Mouse (Mus musculus) embryo, embryonic 11.5 days (tissue): Measurements from ENCODE around the gene Spock1.
"Not testable (repeated sequence)": the region's sequence is repeated elsewhere in the genome, so short reads cannot be mapped to it uniquely, and the experiment has no call there.

Experiments
- DNase-seq: peaks from one replicate; pipeline ENCODE4 v3.0.0-alpha.2; 2012; ENCODE audit warnings: low read depth, low spot score

Gene Spock1

DNA sequence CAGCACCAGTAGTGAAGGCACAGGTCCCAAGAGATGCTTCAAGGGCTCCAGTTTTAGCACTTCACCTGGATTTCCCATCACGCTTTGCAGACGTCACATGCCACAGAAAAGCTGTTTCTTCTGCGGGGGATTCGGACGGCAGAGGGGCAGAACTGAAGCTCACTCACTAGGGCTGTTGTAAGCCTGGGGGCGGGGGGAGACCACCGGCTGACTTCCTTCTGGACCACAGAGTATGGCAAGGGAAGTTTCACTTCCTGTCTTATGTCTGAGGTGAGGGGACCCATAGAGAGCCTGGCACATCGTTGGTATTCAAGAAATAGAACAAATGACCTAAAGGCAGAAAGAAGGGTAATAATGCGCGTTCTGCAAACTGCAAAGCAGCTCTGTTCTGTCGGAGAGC lies 392.4 kb downstream of the Spock1 start:
- DNase-seq: no peak

DNA sequence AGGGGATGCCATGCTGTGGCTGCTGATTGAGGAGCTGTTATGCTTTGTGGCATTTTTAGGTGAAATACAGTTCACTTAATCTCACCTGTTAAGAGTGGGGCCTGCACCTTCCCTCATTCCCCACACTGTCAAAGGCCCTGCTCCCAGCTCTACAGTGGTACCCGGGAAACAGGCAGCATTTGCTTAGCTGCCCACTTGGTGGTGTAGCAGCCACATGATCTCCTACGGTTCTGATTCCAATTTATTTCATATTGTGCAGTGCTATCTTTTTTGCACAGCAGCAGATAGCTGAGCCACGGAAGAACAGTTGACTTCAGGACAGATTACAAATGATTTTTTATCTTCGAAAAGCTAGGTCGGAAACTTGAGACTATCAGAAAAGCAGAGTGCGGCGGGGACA lies 406.6 kb downstream of the Spock1 start:
- no peak for DNase-seq

- DNase-seq: no peak
Measured at GRCm38 (mm10) chr13:57496778-57497177, 411.4 kb downstream of the Spock1 start.

GRCm38 (mm10) chr13:57494838-57495237 lies 413.3 kb downstream of the Spock1 start:
- no peak for DNase-seq

DNA sequence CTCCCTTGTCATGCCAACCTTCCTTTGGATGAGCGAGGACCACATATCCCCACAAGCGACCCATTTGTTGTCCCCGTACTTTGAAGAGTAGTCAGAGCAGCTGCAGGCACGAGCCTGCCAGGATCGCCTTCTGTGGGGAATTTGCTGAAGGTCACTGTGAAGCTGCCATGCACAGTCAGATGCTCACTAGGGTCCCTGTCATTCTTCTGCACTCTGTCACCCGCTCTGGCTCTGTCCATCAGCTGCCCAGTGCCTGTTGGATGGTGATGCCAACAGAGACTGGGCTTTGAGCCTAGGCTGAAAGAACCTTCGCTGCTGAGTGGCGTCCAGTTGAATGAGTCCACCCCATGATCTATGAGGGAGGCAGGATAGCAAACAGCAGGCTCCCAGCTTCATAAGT lies 419.2 kb downstream of the Spock1 start:
- DNase-seq: no peak

DNA sequence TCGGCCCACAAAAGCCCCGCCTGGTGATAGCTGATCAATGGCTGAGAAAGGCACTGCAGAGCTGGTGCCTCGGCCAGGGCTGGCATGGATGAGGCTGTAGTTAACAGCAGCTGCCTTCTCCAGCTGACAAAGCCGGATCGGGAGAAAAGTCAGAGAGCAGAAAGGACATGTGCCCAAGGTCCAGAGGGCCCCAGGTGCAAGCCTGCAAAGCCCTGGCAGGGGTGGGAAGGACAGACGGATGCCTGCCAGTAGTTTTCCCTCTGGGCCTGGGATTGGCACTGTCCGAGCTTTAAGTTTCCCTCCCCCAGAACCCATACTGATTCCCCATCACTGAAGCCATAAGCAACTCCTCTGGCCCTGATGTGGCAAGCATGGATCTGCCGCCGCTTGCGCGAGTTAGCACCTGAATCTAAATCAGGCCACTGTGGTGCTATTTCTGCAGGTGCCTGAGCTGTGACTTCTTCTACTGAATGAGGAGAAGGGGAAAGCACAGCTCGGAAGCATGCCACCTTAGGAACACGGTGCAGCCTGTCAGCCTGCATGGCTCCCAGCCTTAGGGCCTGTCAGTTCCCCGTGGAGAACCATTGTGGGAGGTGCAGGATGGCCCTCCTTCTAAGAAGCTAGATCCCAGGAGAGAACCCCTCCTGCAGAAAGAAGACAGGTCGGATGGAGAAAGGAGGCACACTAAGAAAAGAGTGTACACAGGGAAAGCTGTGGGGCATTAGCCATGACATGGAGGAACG lies 423.5 kb downstream of the Spock1 start:
- no peak for DNase-seq

GRCm38 (mm10) chr13:57476700-57477099 lies 431.4 kb downstream of the Spock1 start:
- DNase-seq: peak; percentile 11

GRCm38 (mm10) chr13:57474068-57474467 lies 434.1 kb downstream of the Spock1 start:
- no peak for DNase-seq

DNA sequence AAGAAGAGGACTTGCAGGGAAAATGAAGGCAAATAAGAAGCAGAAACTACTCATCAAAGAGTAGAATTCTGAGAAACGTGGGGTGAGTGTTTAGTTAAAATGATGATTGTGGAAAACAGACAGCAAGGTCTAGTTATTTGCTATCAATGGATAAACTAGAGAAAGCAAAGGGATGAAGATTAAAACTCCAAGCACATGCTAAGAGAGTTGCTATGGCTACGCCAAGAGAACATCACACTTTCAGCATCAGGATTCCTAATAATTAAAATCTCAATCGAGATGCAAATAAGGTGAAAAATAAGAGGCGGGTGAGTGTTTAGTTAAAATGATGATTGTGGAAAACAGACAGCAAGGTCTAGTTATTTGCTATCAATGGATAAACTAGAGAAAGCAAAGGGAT lies 437.2 kb downstream of the Spock1 start:
- DNase-seq: not testable (repeated sequence)

- no peak for DNase-seq
Measured at GRCm38 (mm10) chr13:57459978-57460377, 448.2 kb downstream of the Spock1 start.

GRCm38 (mm10) chr13:57450189-57450821 lies 457.8 kb downstream of the Spock1 start:
- DNase-seq: no peak

- DNase-seq: no peak
Measured at GRCm38 (mm10) chr13:57448906-57449305, 459.2 kb downstream of the Spock1 start.

- DNase-seq: no peak
Measured at GRCm38 (mm10) chr13:57444977-57445376, 463.2 kb downstream of the Spock1 start.

DNA sequence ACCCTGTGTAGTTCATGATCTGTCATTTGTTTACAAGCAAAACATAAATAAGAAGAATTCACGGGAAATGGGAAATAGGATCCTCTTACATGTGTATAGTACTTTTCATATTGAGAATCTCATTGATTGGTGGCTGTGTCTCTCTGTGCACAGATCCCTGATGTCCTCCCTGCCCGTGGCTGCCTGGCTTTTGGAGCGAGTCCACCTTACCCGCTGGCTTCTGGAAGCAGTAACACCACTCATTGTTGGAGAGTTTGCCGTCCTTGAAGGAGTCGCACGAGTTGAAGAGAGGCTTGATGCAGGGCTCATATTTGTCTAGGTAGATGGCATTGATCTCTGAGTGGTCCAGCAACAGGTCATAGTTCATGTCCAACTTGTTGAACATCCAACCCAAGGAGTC lies 468.0 kb downstream of the Spock1 start:
- DNase-seq: no peak

GRCm38 (mm10) chr13:57435726-57436220 lies 472.4 kb downstream of the Spock1 start:
- no peak for DNase-seq

GRCm38 (mm10) chr13:57433848-57434247 lies 474.3 kb downstream of the Spock1 start:
- DNase-seq: no peak

GRCm38 (mm10) chr13:57431815-57432214 lies 476.3 kb downstream of the Spock1 start:
- no peak for DNase-seq

DNA sequence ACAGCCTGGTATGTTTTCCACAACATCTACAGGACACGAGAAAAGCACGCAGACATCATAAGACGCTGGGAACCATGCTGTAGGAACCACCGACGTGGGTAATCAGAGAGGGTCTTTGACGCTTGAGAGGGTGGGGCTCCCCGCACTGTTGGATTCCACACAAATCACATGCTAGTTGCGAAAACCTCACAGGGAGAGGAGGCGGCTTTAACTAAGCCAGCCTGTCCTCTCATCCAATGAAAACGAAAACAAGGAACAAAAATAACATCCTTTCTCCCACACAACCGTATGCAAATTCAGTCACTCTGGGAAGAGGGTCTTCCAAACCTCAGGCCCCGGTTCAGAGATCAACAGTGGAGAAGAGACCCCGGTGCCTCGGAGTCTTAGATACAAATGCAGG lies 479.3 kb downstream of the Spock1 start:
- no peak for DNase-seq

DNA sequence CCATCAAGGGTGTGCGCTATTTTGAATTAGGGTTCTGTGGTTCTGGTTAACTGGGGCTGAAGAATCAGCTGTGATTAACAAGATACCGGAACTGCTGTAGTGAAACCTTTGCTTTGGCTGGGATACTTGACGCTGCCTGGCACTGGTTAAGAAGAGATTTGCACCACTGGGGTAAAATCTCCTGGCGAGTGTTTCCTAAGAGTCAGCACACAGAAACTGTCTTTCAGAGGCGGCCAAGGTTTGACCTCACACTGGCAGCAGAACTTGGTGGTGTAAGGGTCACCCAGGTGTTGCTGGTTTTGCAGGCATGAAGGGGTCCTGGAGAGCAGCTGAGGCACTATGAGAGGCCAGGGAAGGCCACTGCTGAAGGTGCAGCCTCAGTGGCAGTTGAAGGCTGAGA lies 489.4 kb downstream of the Spock1 start:
- no peak for DNase-seq

DNA sequence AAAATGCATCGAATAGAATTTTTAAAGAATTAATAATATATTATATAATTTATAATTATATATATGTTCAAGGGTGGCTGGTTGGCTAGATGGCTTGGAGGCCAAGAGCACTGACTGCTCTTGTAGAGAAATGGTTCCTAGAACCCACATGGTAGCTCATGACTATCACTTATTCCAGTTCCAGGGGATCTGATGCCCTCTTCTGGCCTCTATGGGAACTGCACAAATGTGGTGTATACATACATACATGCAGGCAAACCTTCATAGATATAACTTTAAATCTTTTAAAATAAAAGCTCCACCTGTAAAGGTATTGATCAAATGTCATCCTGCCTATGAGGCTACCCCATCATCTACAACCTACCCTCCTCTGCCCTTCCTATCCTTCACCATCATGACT lies 493.4 kb downstream of the Spock1 start:
- no peak for DNase-seq

- DNase-seq: no peak
Measured at GRCm38 (mm10) chr13:57407666-57408065, 500.5 kb downstream of the Spock1 start.

DNA sequence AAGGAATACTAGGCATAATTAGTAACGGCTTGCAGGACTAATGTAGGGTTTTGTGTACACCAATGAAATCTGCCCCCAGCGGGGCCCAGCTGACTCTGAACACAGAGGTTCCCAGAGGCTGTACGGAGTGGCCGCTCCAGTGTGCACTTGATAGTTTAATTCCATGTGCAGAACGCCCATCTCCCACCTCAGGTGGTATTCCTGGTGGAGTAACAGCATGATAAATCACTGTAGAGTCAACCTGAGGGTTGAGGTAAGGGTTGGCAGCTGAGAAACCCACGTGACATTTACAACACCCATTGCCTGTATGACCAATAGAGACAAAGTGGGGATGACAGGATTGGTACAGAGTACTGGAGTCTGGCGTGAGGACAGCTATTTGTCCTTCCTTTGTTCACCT lies 505.7 kb downstream of the Spock1 start:
- no peak for DNase-seq

- no peak for DNase-seq
Measured at GRCm38 (mm10) chr13:57372141-57372700, 535.9 kb downstream of the Spock1 start.
